Mouse (Mus musculus) cerebellum, adult 2 months (tissue): ENCODE measurements around the gene Grk3. TPM values are rescaled to one million over a fixed set of nuclear protein-coding genes. Genes with fewer than 3 reads are reported as not detected.
A peak's percentile ranks its signal among the peaks of the same experiment; 100 is the strongest.

Source experiments
- DNase-seq, 2 experiments: peaks; one replicate each; pipeline ENCODE4 v3.0.0; 2021
- H3K27ac ChIP-seq: fragments of 200-500 bp; 2 replicates; pipeline ENCODE4 v1.5.1; 2012; ENCODE audit warnings: low read length, control low read depth, inconsistent platforms; ENCODE audit not compliant: insufficient read depth
- H3K27me3 ChIP-seq: fragments of 200-500 bp; 2 replicates; pipeline ENCODE4 v1.6.1; 2012; ENCODE audit warnings: inconsistent platforms, mild to moderate bottlenecking, low read length, moderate library complexity; ENCODE audit not compliant: control insufficient read depth, insufficient read depth
- H3K4me1 ChIP-seq: fragments of 200-500 bp; 2 replicates; pipeline ENCODE4 v1.6.1; 2011; ENCODE audit warnings: low read length; ENCODE audit not compliant: control insufficient read depth, insufficient read depth
- H3K4me3 ChIP-seq: fragments of 200-500 bp; replicated peaks from 2 replicates; pipeline ENCODE3; 2011; ENCODE audit warnings: mild to moderate bottlenecking, low read depth, low read length, control low read depth; ENCODE audit not compliant: insufficient read depth
- CTCF ChIP-seq: fragments of 200-500 bp; IDR thresholded peaks from 2 replicates; pipeline ENCODE4 v1.5.1; 2011; ENCODE audit warnings: low read depth, mild to moderate bottlenecking, control low read depth, low read length, moderate library complexity, borderline replicate concordance; ENCODE audit not compliant: insufficient read depth
- POLR2A ChIP-seq: fragments of 200-500 bp; IDR thresholded peaks from 2 replicates; pipeline ENCODE4 v1.6.1; 2011; ENCODE audit warnings: low read length, control low read depth, borderline replicate concordance; ENCODE audit not compliant: insufficient read depth
- WGBS: fragments of 180-500 bp; shearing (Covaris S2); methylation state at CpG from one replicate; pipeline ENCODE4 v1.1.7; 2018; 5-methylcytosine and 5-hydroxymethylcytosine counted together
- polyA plus RNA-seq: library from polyadenylated mRNA; depleted of rRNA; stranded (reverse); fragments of >200 nt; gene quantifications from 2 replicates; pipeline ENCODE4 v1.2.3, GENCODE M21; 2012

Grk3 gene
- polyA plus RNA-seq, 1 experiment, result 58.0 TPM

- no peaks in the 10 kb centered on the region for H3K27me3 ChIP-seq
- H3K27ac ChIP-seq, result peak overlapping the region; percentile 90
- no peak for TF ChIP-seq CTCF
- no peak for TF ChIP-seq POLR2A
- no peak overlapping the region for H3K4me3 ChIP-seq
- peak; percentile 45 to 58 for DNase-seq
- H3K4me1 ChIP-seq, result peaks cover 48% of the 10 kb centered on the region
- 19% methylated on average over 6 of the region's 6 CpGs for WGBS
Observed at GRCm38 (mm10) chr5:113040776-113041175, 25.2 kb upstream of the Grk3 start.

- Histone ChIP-seq H3K27ac (no peak overlapping the region), H3K4me1 (peaks cover 44% of the 10 kb centered on the region), H3K27me3 (no peaks in the 10 kb centered on the region), H3K4me3 (no peak overlapping the region)
- TF ChIP-seq POLR2A (no peak), CTCF (no peak)
- DNase-seq, result no peak
- 75% methylated on average over 6 of the region's 6 CpGs for WGBS
Observed at GRCm38 (mm10) chr5:113038601-113039000, 23.0 kb upstream of the Grk3 start.

- DNase-seq, result no peak
- no peaks in the 10 kb centered on the region for H3K27me3 ChIP-seq
- WGBS, result 31% methylated on average over 10 of the region's 10 CpGs
- TF ChIP-seq CTCF (no peak), POLR2A (no peak)
- no peak overlapping the region for H3K27ac ChIP-seq
- H3K4me1 ChIP-seq, result peaks cover 26% of the 10 kb centered on the region
- no peak overlapping the region for H3K4me3 ChIP-seq
Observed at GRCm38 (mm10) chr5:113035094-113036047, 19.8 kb upstream of the Grk3 start.

- no peak overlapping the region for H3K27ac ChIP-seq
- no peak for TF ChIP-seq POLR2A
- TF ChIP-seq CTCF, result no peak
- DNase-seq, result no peak
- H3K4me3 ChIP-seq, result no peak overlapping the region
- WGBS, result 19% methylated on average over 15 of the region's 15 CpGs
- H3K4me1 ChIP-seq, result peaks cover 20% of the 10 kb centered on the region
- no peaks in the 10 kb centered on the region for H3K27me3 ChIP-seq
Observed at GRCm38 (mm10) chr5:113031201-113031754, 15.7 kb upstream of the Grk3 start.

- H3K27me3 ChIP-seq, result no peaks in the 10 kb centered on the region
- 36% methylated on average over 3 of the region's 3 CpGs for WGBS
- DNase-seq, result no peak
- no peak for TF ChIP-seq CTCF
- no peak for TF ChIP-seq POLR2A
- H3K27ac ChIP-seq, result no peak overlapping the region
- H3K4me1 ChIP-seq, result peaks cover 11% of the 10 kb centered on the region
- no peak overlapping the region for H3K4me3 ChIP-seq
Observed at GRCm38 (mm10) chr5:113030082-113030481, 14.5 kb upstream of the Grk3 start.

GRCm38 (mm10) chr5:113026706-113027105 lies 11.1 kb upstream of the Grk3 start:
- WGBS, result 96% methylated on average over 5 of the region's 5 CpGs
- H3K4me3 ChIP-seq, result no peak overlapping the region
- TF ChIP-seq POLR2A (no peak), CTCF (no peak)

GRCm38 (mm10) chr5:113024154-113024764 lies 8.7 kb upstream of the Grk3 start:
- peaks cover 9% of the 10 kb centered on the region; the same call in 1 of the 2 replicates for H3K4me1 ChIP-seq
- H3K27me3 ChIP-seq, result no peaks in the 10 kb centered on the region
- no peak for DNase-seq
- H3K4me3 ChIP-seq, result no peak overlapping the region
- H3K27ac ChIP-seq, result no peak overlapping the region
- no peak for TF ChIP-seq CTCF
- TF ChIP-seq POLR2A, result no peak
- WGBS, result 44% methylated on average over 18 of the region's 18 CpGs

More at GRCm38 (mm10) chr5:113026706-113027105, 11.1 kb upstream of the Grk3 start:
- DNase-seq, result no peak
- no peaks in the 10 kb centered on the region for H3K27me3 ChIP-seq
- H3K27ac ChIP-seq, result no peak overlapping the region
- peaks cover 17% of the 10 kb centered on the region for H3K4me1 ChIP-seq
